Mouse (Mus musculus) embryonic facial prominence, embryonic 13.5 days (tissue): ENCODE measurements around the gene Arl5a. TPM values are rescaled to one million over a fixed set of nuclear protein-coding genes. Genes with fewer than 3 reads are reported as not detected.

Experiments used
- ATAC-seq: fragments of 200-750 bp; cut with Nextera tagmentation; 2 replicates; pipeline ENCODE4 v1.8.0; 2017; ENCODE audit warnings: low read depth; ENCODE audit not compliant: insufficient number of reproducible peaks, insufficient read depth, low FRiP score, low TSS enrichment
- H3K27ac ChIP-seq: fragments of 300-500 bp; sonication (generic); 2 replicates; pipeline ENCODE4 v1.5.1; 2015; ENCODE audit warnings: moderate library complexity, mild to moderate bottlenecking, inconsistent platforms
- H3K27me3 ChIP-seq: fragments of 300-500 bp; sonication (generic); 2 replicates; pipeline ENCODE4 v1.6.1; 2015; ENCODE audit warnings: mild to moderate bottlenecking, inconsistent platforms
- H3K36me3 ChIP-seq: fragments of 300-500 bp; sonication (generic); 2 replicates; pipeline ENCODE4 v1.6.1; 2015; ENCODE audit warnings: mild to moderate bottlenecking, inconsistent platforms
- H3K4me1 ChIP-seq: fragments of 300-500 bp; sonication (generic); 2 replicates; pipeline ENCODE4 v1.6.1; 2015; ENCODE audit warnings: inconsistent platforms
- H3K4me2 ChIP-seq: fragments of 300-500 bp; sonication (generic); 2 replicates; pipeline ENCODE4 v1.6.1; 2015; ENCODE audit warnings: moderate library complexity, mild to moderate bottlenecking, inconsistent platforms
- H3K4me3 ChIP-seq: fragments of 300-500 bp; sonication (generic); 2 replicates; pipeline ENCODE4 v1.5.1; 2015; ENCODE audit warnings: mild to moderate bottlenecking, inconsistent platforms
- H3K9ac ChIP-seq: fragments of 300-500 bp; sonication (generic); 2 replicates; pipeline ENCODE4 v1.6.1; 2015; ENCODE audit warnings: mild to moderate bottlenecking, inconsistent platforms
- H3K9me3 ChIP-seq: fragments of 300-500 bp; sonication (generic); 2 replicates; pipeline ENCODE4 v1.6.1; 2016; ENCODE audit warnings: inconsistent platforms
- WGBS: fragments of 180-500 bp; shearing (Covaris S2); methylation state at CpG from one replicate; pipeline ENCODE4 v1.1.7; 2015; ENCODE audit warnings: mixed read lengths; 5-methylcytosine and 5-hydroxymethylcytosine counted together
- polyA plus RNA-seq: library from polyadenylated mRNA; unstranded; fragments of >200 nt; fragmentation: Nextera tagmentation; extraction: Ambion mirVana; gene quantifications from 2 replicates; pipeline ENCODE4 v1.2.1, GENCODE M21; 2015

Gene Arl5a
- polyA plus RNA-seq, 1 experiment from 2014 or later = 44.4 TPM

DNA sequence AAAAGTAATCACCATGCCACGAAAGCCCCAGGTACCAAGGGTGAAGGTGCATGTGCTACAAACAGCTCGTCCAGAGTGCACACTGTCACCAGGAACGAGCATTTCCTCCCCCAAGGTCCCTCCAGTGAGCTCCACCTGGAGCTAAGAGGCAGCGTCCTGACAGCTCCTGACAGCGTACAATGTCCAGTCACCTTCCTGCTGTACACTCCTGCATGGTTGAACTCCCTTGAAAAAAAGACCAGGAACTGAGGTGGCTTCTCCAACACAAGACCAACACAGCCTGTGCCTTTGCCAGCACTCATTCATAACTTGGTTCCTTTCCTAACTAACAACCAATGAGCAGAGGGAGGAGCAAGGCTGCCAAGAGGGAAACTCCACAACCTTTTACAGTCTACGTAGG, 3.5 kb downstream of the Arl5a start:
- no peaks in the 10 kb centered on the region for H3K9me3 ChIP-seq
- no peak overlapping the region for H3K27ac ChIP-seq
- H3K27me3 ChIP-seq = no peaks in the 10 kb centered on the region
- H3K4me2 ChIP-seq = no peak overlapping the region
- no peak for ATAC-seq
- no peak overlapping the region for H3K4me3 ChIP-seq
- no peak overlapping the region for H3K9ac ChIP-seq
- 73% methylated on average over 6 of the region's 6 CpGs for WGBS
- H3K4me1 ChIP-seq = peaks cover 24% of the 10 kb centered on the region
- H3K36me3 ChIP-seq = peaks cover 11% of the 10 kb centered on the region

DNA sequence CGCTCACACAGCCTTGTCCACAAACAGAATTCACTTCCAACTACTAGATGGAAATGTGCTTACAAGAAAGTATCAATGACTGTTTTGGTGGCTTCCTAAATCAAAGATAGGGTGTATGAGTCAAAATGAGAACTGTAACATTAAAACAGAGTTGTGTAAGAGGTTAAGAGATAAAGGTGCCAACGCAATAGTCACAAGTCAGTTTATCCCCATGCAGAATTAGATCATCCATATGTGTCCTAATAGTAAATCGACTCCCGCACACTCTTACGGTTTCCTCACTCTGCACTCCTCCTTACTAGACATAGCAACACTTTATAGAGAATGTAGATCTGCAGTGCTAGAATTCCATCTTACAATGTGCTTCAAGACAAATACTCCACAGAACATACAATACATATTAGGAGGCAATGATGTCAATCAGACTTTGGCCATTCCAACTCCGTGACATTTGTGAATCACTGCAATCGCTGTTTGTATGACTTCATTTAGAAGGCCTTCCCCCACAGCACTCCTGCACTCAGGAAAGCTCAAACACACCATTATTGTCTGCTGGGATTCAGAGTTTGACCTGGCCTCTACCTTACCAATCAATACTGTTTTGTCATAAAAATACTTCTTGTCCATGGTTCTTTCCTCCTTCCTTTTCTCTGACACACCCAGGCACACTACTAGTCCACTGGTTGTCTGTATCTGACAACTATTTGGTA, 4.5 kb downstream of the Arl5a start:
- H3K4me1 ChIP-seq = peaks cover 16% of the 10 kb centered on the region
- H3K4me2 ChIP-seq = no peak overlapping the region
- H3K36me3 ChIP-seq = peaks cover 21% of the 10 kb centered on the region
- H3K27me3 ChIP-seq = no peaks in the 10 kb centered on the region
- H3K9ac ChIP-seq = no peak overlapping the region
- no peak for ATAC-seq
- WGBS = 88% methylated on average over 7 of the region's 7 CpGs
- H3K9me3 ChIP-seq = peaks cover 6% of the 10 kb centered on the region
- no peak overlapping the region for H3K4me3 ChIP-seq
- no peak overlapping the region for H3K27ac ChIP-seq

DNA sequence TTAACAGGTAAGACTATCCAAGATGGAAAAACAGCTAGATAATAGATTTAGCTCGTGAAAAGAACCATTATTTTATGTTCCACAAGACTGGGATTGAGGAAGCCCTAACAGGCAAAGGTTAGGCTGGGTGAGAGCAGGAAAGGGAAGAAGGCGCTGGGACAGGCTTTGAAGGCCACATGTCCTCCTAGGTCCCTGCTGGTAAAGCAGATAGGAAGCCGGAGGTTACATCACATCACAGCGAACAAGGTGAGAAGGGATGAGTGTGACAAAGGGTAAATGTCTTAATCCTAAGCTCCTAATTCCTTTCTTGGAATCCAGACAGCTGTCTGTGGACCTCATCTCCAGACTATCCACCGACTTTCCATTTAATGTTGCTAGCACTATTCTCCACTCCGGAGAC, 5.4 kb downstream of the Arl5a start:
- H3K36me3 ChIP-seq = peaks cover 27% of the 10 kb centered on the region

DNA sequence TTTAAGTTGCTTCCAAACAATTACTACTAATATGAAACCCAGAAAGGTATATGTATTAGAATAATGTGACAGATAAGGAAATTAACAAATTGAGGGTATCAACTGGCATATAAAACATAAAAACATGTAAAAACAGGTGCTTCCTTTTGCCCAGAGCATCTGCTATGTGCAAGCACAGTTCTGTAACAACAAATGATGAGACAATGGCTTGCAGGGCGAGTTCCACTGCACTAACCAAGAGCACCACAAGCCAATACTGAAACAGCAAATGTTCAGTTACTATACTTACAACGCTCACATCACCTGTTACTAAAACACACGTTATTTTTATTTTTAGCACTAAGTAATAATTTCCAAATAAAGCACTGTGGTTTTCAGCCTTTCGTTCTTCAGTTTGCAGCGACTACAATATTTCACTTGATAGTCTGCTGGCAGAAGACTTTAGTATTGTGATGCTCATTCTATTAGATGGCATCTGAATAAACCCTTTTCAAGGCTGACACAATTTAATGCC, 12.1 kb downstream of the Arl5a start:
- peaks cover 83% of the 10 kb centered on the region for H3K36me3 ChIP-seq
- no peaks in the 10 kb centered on the region for H3K4me1 ChIP-seq
- no peaks in the 10 kb centered on the region for H3K27me3 ChIP-seq
- WGBS = 97% methylated on average over 5 of the region's 5 CpGs
- no peak overlapping the region for H3K4me2 ChIP-seq
- no peak overlapping the region for H3K4me3 ChIP-seq
- no peak overlapping the region for H3K27ac ChIP-seq
- no peak for ATAC-seq
- peaks cover 32% of the 10 kb centered on the region for H3K9me3 ChIP-seq
- H3K9ac ChIP-seq = no peak overlapping the region

More for the DNA sequence above, 5.4 kb downstream of the Arl5a start:
- Histone ChIP-seq H3K9ac (no peak overlapping the region), H3K4me2 (no peak overlapping the region), H3K4me1 (peaks cover 16% of the 10 kb centered on the region), H3K4me3 (no peak overlapping the region), H3K27me3 (no peaks in the 10 kb centered on the region), H3K27ac (no peak overlapping the region), H3K9me3 (peaks cover 6% of the 10 kb centered on the region)
- 86% methylated on average over 6 of the region's 6 CpGs for whole genome bisulfite sequencing
- ATAC-seq = no peak

DNA sequence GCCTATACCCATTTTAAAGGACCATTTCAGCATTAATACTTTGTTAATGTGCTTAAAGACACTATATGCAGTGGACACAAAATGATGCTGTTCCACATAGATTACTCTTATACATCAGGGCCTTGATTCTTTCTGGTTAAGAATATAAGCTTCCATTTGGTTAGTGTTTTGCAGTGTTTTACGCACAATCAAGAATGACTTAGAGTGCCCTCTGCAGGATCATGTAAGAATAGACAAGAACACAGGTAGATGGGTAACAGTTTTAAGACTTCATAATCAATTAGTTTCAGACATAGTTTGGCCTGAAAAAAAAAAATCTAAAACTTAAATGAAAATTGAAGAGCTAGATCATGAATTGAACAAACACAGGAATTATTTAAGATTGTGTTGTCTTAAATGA, 18.2 kb downstream of the Arl5a start:
- H3K9ac ChIP-seq = no peak overlapping the region

DNA sequence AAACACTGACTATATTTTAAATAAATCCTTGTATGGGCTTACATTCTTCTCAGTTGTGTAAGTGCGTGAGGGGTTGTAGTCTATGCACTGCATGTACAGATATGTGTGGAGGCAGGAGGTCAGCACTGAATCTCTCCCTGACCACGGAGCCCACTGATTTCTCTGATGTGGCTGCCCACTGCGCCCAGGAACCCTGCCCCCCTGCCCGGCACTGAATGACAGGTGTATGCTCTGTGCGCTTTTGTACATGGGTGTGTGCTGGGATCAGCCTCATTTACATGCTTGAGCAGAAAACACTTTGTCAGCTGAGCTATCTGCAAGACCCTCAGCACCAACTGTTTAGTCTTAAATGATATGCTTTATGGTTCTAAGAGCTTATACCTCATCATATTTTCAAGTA, 19.5 kb downstream of the Arl5a start:
- no peaks in the 10 kb centered on the region for H3K27me3 ChIP-seq
- H3K27ac ChIP-seq = no peak overlapping the region
- no peaks in the 10 kb centered on the region for H3K4me1 ChIP-seq
- no peak for ATAC-seq
- no peak overlapping the region for H3K4me2 ChIP-seq
- peaks cover 74% of the 10 kb centered on the region for H3K36me3 ChIP-seq
- peaks cover 10% of the 10 kb centered on the region for H3K9me3 ChIP-seq
- H3K4me3 ChIP-seq = no peak overlapping the region
- H3K9ac ChIP-seq = no peak overlapping the region
- WGBS = 94% methylated on average over 5 of the region's 5 CpGs

More for the DNA sequence above, 18.2 kb downstream of the Arl5a start:
- Histone ChIP-seq H3K9me3 (peaks cover 21% of the 10 kb centered on the region), H3K4me3 (no peak overlapping the region), H3K27ac (no peak overlapping the region), H3K4me2 (no peak overlapping the region), H3K4me1 (no peaks in the 10 kb centered on the region), H3K36me3 (peaks cover 80% of the 10 kb centered on the region), H3K27me3 (no peaks in the 10 kb centered on the region)
- no peak for ATAC-seq
- 86% methylated on average over 1 of the region's 1 CpGs for WGBS

DNA sequence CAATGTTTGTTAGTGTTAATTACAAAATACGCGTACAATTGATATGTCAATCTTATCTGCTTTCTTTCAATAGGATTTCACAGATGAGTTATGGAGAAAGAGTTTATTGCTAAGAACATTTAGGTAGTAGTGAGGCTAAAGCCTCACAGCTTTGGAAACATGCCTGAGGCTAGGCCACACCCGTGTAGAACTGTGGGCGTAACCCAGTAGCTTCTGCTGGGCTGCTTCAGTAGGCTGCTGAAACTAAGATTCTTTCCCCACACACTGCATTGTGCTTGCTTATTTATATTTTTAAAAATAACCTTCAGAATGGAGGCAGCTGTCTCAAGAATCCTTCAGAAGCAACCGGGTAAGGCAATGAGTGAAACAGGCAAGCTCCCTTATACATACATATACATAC, 30.2 kb downstream of the Arl5a start:
- Histone ChIP-seq H3K4me1 (no peaks in the 10 kb centered on the region), H3K9ac (no peak overlapping the region), H3K4me3 (no peak overlapping the region), H3K27ac (no peak overlapping the region), H3K9me3 (no peaks in the 10 kb centered on the region), H3K27me3 (no peaks in the 10 kb centered on the region), H3K4me2 (no peak overlapping the region), H3K36me3 (peaks cover 6% of the 10 kb centered on the region)
- ATAC-seq = no peak
- WGBS = 84% methylated on average over 5 of the region's 5 CpGs

DNA sequence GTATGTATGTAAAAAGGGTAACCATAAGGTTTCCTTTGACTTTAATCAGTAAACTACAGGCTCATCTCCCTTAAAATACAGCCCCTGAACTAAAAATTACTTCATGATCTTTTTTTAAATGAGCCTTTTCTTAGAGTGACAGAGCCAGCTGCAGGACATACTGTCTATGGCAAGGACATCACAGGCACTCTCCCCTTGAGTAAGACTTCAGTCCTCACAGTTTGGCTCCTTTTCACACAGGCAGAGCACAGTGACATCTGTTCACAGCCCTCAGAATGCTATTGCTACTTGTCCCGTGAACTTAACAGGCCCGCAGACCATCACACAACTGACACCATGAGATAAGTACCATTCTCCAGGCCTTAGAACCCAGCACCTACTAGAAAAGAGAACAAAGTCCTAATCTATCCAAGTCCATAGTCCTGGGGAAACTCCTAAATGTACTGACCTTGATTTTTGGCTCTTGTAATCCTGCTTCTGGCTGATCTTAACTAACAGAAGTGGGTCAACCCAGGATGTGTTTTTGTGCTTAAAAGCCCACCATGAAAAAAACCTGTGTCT, 34.2 kb downstream of the Arl5a start:
- Histone ChIP-seq H3K9me3 (no peaks in the 10 kb centered on the region), H3K36me3 (no peaks in the 10 kb centered on the region), H3K4me2 (no peak overlapping the region), H3K27ac (no peak overlapping the region), H3K9ac (no peak overlapping the region), H3K27me3 (no peaks in the 10 kb centered on the region), H3K4me3 (no peak overlapping the region), H3K4me1 (peaks cover 3% of the 10 kb centered on the region; the same call in 1 of the 2 replicates)
- 81% methylated on average over 2 of the region's 2 CpGs for WGBS
- no peak for ATAC-seq

DNA sequence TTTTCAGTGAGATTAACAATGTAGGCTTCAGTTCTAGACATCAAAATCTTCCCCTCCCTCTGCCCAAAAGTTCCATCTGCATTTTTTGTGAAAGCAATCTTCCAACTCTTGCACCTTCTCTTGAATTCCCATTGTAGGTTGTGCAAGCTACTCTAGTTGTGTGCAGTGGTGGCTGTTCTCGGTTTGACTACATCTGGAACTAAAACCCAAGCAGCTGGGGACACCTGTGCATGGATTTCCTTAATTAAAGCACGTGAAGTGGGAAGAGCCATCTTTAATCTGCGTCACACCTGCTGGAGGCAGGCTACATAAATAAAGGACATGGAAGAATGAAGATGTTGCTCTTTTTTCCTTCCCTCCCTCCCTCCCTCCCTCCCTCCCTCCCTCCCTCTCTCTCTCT, 34.7 kb downstream of the Arl5a start:
- ATAC-seq = no peak
- no peaks in the 10 kb centered on the region for H3K27me3 ChIP-seq
- H3K4me2 ChIP-seq = no peak overlapping the region
- no peaks in the 10 kb centered on the region for H3K9me3 ChIP-seq
- H3K9ac ChIP-seq = no peak overlapping the region
- H3K36me3 ChIP-seq = no peaks in the 10 kb centered on the region
- H3K4me1 ChIP-seq = peaks cover 3% of the 10 kb centered on the region; the same call in 1 of the 2 replicates
- WGBS = 70% methylated on average over 3 of the region's 3 CpGs
- no peak overlapping the region for H3K4me3 ChIP-seq
- no peak overlapping the region for H3K27ac ChIP-seq

DNA sequence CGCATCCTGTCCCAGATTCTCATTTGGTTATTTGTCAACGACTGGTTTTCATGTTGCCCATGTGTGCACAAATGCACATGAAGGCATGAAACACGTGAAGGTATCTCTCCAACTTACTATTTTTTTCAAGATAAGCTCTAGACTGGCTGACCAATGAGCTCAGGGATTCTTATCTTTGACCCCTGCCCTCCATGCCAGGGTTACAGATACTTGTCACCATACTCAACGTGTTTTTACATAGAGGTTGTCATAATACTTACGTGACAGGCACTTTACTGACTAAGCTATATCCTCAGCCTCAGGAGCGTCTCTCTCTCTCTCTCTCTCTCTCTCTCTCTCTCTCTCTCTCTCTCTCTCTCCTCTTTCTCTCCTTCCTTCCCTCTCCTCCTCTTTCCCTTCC, 38.2 kb downstream of the Arl5a start:
- no peak overlapping the region for H3K4me2 ChIP-seq
- no peak overlapping the region for H3K9ac ChIP-seq
- peaks cover 3% of the 10 kb centered on the region; the same call in 1 of the 2 replicates for H3K4me1 ChIP-seq
- no peaks in the 10 kb centered on the region for H3K9me3 ChIP-seq
- H3K27me3 ChIP-seq = no peaks in the 10 kb centered on the region
- H3K4me3 ChIP-seq = no peak overlapping the region
- no peaks in the 10 kb centered on the region for H3K36me3 ChIP-seq
- 82% methylated on average over 6 of the region's 6 CpGs for WGBS
- H3K27ac ChIP-seq = no peak overlapping the region
- ATAC-seq = no peak

DNA sequence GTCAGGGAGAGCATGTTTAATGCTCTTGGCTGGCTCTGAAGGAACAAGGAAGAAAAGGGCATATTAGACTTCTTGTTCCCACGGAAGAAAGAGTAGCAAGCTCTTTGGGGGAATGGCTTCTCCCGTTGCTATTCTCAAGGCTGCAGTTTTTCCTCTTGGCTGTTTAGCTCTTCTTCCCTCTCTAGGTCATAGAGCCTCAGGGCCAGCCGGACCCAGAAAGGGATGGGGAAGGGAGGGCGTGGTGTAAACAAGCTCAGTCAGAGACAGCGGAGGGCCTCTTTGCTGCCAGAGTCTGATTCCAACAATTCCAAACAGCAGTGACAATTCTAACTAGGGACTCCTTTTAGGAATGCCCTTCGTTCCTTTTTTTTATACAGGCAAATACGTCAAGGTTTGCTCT, 38.7 kb downstream of the Arl5a start:
- H3K9me3 ChIP-seq = no peaks in the 10 kb centered on the region
- no peak for ATAC-seq
- peaks cover 3% of the 10 kb centered on the region; the same call in 1 of the 2 replicates for H3K4me1 ChIP-seq
- no peak overlapping the region for H3K27ac ChIP-seq
- H3K4me2 ChIP-seq = no peak overlapping the region
- 50% methylated on average over 7 of the region's 7 CpGs for WGBS
- no peaks in the 10 kb centered on the region for H3K27me3 ChIP-seq
- H3K4me3 ChIP-seq = no peak overlapping the region
- H3K9ac ChIP-seq = no peak overlapping the region
- no peaks in the 10 kb centered on the region for H3K36me3 ChIP-seq

DNA sequence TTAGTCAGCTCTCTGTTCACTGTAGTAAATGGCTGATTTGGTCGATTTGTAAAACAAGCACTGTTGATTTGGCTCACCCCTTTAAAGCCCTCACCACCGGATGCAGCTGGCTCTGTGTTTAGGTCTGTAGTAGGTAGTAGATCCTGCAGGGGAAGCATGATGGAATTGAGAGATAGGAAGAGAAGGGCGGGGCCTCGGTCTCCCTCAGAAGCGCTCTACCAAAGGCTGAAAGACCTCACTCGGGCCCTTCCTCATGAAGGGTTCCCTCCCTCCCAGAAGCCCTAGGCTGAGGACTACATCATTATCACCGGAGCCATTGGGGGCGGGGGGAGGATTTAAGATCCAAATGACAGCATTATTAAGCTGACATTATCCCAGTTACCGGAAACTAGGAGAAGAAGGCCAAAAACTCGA, 45.8 kb downstream of the Arl5a start:
- no peaks in the 10 kb centered on the region for H3K27me3 ChIP-seq
- no peak overlapping the region for H3K4me3 ChIP-seq
- no peaks in the 10 kb centered on the region for H3K4me1 ChIP-seq
- no peak for ATAC-seq
- no peak overlapping the region for H3K9ac ChIP-seq
- no peaks in the 10 kb centered on the region for H3K36me3 ChIP-seq
- peak overlapping the region; percentile 21 for H3K4me2 ChIP-seq
- H3K9me3 ChIP-seq = no peaks in the 10 kb centered on the region
- 71% methylated on average over 10 of the region's 10 CpGs for WGBS
- H3K27ac ChIP-seq = no peak overlapping the region
